ENCODE assay signal across 7 mouse cellular contexts in genomic region chr7:99945012-99945411, GRCm38 (mm10). TPM values are rescaled to one million over a fixed set of nuclear protein-coding genes. Genes with fewer than 3 reads are reported as not detected.
A peak's percentile ranks its signal among the peaks of the same experiment; 100 is the strongest.
DNase-seq lines count a peak whose midpoint lies in the region; TF ChIP-seq lines count a peak whose summit lies in the region.
"Not testable (repeated sequence)": the region's sequence is repeated elsewhere in the genome, so short reads cannot be mapped to it uniquely, and the experiment has no call there.

No protein-coding gene starts in this region.

- TF ChIP-seq POLR2A in kidney, adult 2 months (IDR thresholded peaks at IDR 0.05; ENCODE audit: low read depth, low read length); liver, adult 2 months (IDR thresholded peaks at IDR 0.05; ENCODE audit: extremely low read depth, insufficient read depth, low read length): not testable (repeated sequence)

- H3K79me2 ChIP-seq in liver, adult 2 months (ENCODE audit: control insufficient read depth, insufficient read depth, low read length), result not testable (repeated sequence)

- H3K9ac ChIP-seq in liver, adult 2 months (ENCODE audit: low read depth, low read length), result not testable (repeated sequence)

- H3K36me3 ChIP-seq in kidney, adult 2 months (ENCODE audit: control insufficient read depth, insufficient read depth, low read length), result not testable (repeated sequence)
- peaks cover 88% of the 10 kb centered on the region for H3K36me3 ChIP-seq in limb, embryonic 10.5 days
- peaks cover 50% of the 10 kb centered on the region for H3K36me3 ChIP-seq in liver, adult 2 months (ENCODE audit: control insufficient read depth, insufficient read depth, low read length)

- H3K4me1 ChIP-seq in kidney, adult 2 months (ENCODE audit: control insufficient read depth, insufficient read depth, low read length); limb, embryonic 10.5 days; liver, adult 2 months (ENCODE audit: control insufficient read depth, insufficient read depth, low read length): not testable (repeated sequence)

- not testable (repeated sequence) for H3K27me3 ChIP-seq in kidney, adult 2 months (replicated peaks; ENCODE audit: control insufficient read depth, insufficient read depth, low read length); limb, embryonic 10.5 days (ENCODE audit: low read depth, poor library complexity, severe bottlenecking); liver, adult 2 months (ENCODE audit: control insufficient read depth, insufficient read depth, low read length)

- not testable (repeated sequence) for H3K9me3 ChIP-seq in limb, embryonic 10.5 days (replicated peaks)

- WGBS in kidney, adult 2 months, result 81% methylated on average over 22 of the region's 22 CpGs
- WGBS in limb, embryonic 10.5 days, result 96% methylated on average over 22 of the region's 22 CpGs
- 50% methylated on average over 22 of the region's 22 CpGs for WGBS in liver, adult 2 months

- not testable (repeated sequence) for H3K4me3 ChIP-seq in kidney, adult 2 months (ENCODE audit: insufficient read depth, low read depth, low read length); limb, embryonic 10.5 days; liver, adult 2 months (ENCODE audit: insufficient read depth, low read depth, low read length)

- not testable (repeated sequence) for H3K27ac ChIP-seq in kidney, adult 2 months (ENCODE audit: insufficient read depth, low read depth, low read length); limb, embryonic 10.5 days; liver, adult 2 months (replicated peaks; ENCODE audit: insufficient read depth, low read depth, low read length)

- not testable (repeated sequence) for TF ChIP-seq CTCF in kidney, adult 2 months (conservative IDR thresholded peaks at IDR 0.05; ENCODE audit: insufficient read depth, insufficient read length, low read depth, low read length); liver, adult 2 months (IDR thresholded peaks at IDR 0.05; ENCODE audit: low read depth, low read length)

- peak; percentile 81 for DNase-seq in heart, adult 11 months
- peak; percentile 5 for DNase-seq in kidney, adult 18-20 months
- peak; percentile 33 for DNase-seq in kidney, adult 2 months
- DNase-seq in limb, embryonic 10.5 days (ENCODE audit: low spot score), result peak; percentile 7
- peak; percentile 84 for DNase-seq in liver, adult 2 months (ENCODE audit: extremely low read depth, low read depth, low spot score)
- peak; percentile 15 for DNase-seq in testis, postnatal 10 days (ENCODE audit: low spot score)
- peak; percentile 51 for DNase-seq in yolk sac, embryonic 10.5 days (ENCODE audit: low spot score)

RNA-seq across cellular contexts. Expression of gene Rnf169, which starts 35.2 kb away (rescaled TPM):
- 5.6 and 5.7 TPM in 2 replicates for polyA plus RNA-seq in kidney, adult 2 months (2012; rRNA removed)
- 5.6 and 6.3 TPM in 2 replicates for polyA plus RNA-seq in limb, embryonic 10.5 days (2016; fragmentation: Nextera tagmentation; extraction: Ambion mirVana)
- total RNA-seq in liver, adult 2 months (2014; rRNA removed), result 27.6 and 31.5 TPM in 2 replicates
- polyA plus RNA-seq in liver, adult 2 months (2012; rRNA removed), result 5.6 and 6.5 TPM in 2 replicates

Comparison
In these comparisons a context has a peak if more than half of its experiments do, and no peak if none do; other contexts are left out.
1. DNase-seq: peak in every context shown above with its lines; median percentile 84 in liver, adult 2 months; 81 in heart, adult 11 months; 51 in yolk sac, embryonic 10.5 days; 33 in kidney, adult 2 months; 15 in testis, postnatal 10 days; 7 in limb, embryonic 10.5 days; 5 in kidney, adult 18-20 months.